Mouse (Mus musculus): ENCODE results near the gene Mtmr12. TPM values are rescaled to one million over a fixed set of nuclear protein-coding genes. Genes with fewer than 3 reads are reported as not detected.

Mtmr12 gene
- polyA plus RNA-seq, 1 experiment from 2014 or later = 8.1 TPM

GRCm38 (mm10) chr15:12229603-12230242, 24.9 kb downstream of the Mtmr12 start:
- H3K36me3 ChIP-seq (ENCODE audit: control insufficient read depth, insufficient read depth, low read length) = peaks cover 2% of the 10 kb centered on the region
- WGBS = 67% methylated on average over 10 of the region's 10 CpGs
- no peaks in the 10 kb centered on the region for H3K9me3 ChIP-seq (replicated peaks; ENCODE audit: control insufficient read depth, low read length, poor library complexity, severe bottlenecking)
- ATAC-seq = 0 out of 2 replicates have a peak, but pooled peaks have one; percentile 36
- no peak overlapping the region for H3K4me2 ChIP-seq (ENCODE audit: low read length)
- no peak overlapping the region for H3K4me3 ChIP-seq (ENCODE audit: low read depth, low read length)
- H3K4me1 ChIP-seq (ENCODE audit: control insufficient read depth, insufficient read depth, low read length) = peaks cover 11% of the 10 kb centered on the region
- H3K27ac ChIP-seq (ENCODE audit: low read length) = no peak overlapping the region; the same call in 1 of the 2 replicates
- H3K9ac ChIP-seq (ENCODE audit: low read depth, low read length) = no peak overlapping the region
- no peaks in the 10 kb centered on the region for H3K27me3 ChIP-seq (ENCODE audit: control insufficient read depth, insufficient read depth, low read depth, low read length)

- Histone ChIP-seq H3K9ac (ENCODE audit: low read depth, low read length) (no peak overlapping the region), H3K27ac (ENCODE audit: low read length) (no peak overlapping the region), H3K4me3 (ENCODE audit: low read depth, low read length) (no peak overlapping the region), H3K4me1 (ENCODE audit: control insufficient read depth, insufficient read depth, low read length) (peaks cover 11% of the 10 kb centered on the region), H3K36me3 (ENCODE audit: control insufficient read depth, insufficient read depth, low read length) (peaks cover 2% of the 10 kb centered on the region), H3K4me2 (ENCODE audit: low read length) (no peak overlapping the region), H3K27me3 (ENCODE audit: control insufficient read depth, insufficient read depth, low read depth, low read length) (no peaks in the 10 kb centered on the region), H3K9me3 (replicated peaks; ENCODE audit: control insufficient read depth, low read length, poor library complexity, severe bottlenecking) (no peaks in the 10 kb centered on the region)
- 60% methylated on average over 12 of the region's 12 CpGs for WGBS
- ATAC-seq = peak; percentile 65
Measured at GRCm38 (mm10) chr15:12230243-12230935, 25.6 kb downstream of the Mtmr12 start.

GRCm38 (mm10) chr15:12231462-12231861, 26.6 kb downstream of the Mtmr12 start:
- peaks cover 11% of the 10 kb centered on the region for H3K4me1 ChIP-seq (ENCODE audit: control insufficient read depth, insufficient read depth, low read length)
- no peak for ATAC-seq
- H3K36me3 ChIP-seq (ENCODE audit: control insufficient read depth, insufficient read depth, low read length) = peaks cover 2% of the 10 kb centered on the region
- H3K9me3 ChIP-seq (replicated peaks; ENCODE audit: control insufficient read depth, low read length, poor library complexity, severe bottlenecking) = no peaks in the 10 kb centered on the region
- no peak overlapping the region for H3K4me3 ChIP-seq (ENCODE audit: low read depth, low read length)
- no peak overlapping the region for H3K4me2 ChIP-seq (ENCODE audit: low read length)
- no peaks in the 10 kb centered on the region for H3K27me3 ChIP-seq (ENCODE audit: control insufficient read depth, insufficient read depth, low read depth, low read length)
- no peak overlapping the region for H3K9ac ChIP-seq (ENCODE audit: low read depth, low read length)
- 80% methylated on average over 6 of the region's 6 CpGs for WGBS
- H3K27ac ChIP-seq (ENCODE audit: low read length) = no peak overlapping the region

GRCm38 (mm10) chr15:12232429-12232828, 27.6 kb downstream of the Mtmr12 start:
- WGBS = 86% methylated on average over 11 of the region's 11 CpGs
- Histone ChIP-seq H3K9ac (ENCODE audit: low read depth, low read length) (no peak overlapping the region), H3K9me3 (replicated peaks; ENCODE audit: control insufficient read depth, low read length, poor library complexity, severe bottlenecking) (no peaks in the 10 kb centered on the region), H3K36me3 (ENCODE audit: control insufficient read depth, insufficient read depth, low read length) (peaks cover 4% of the 10 kb centered on the region), H3K27me3 (ENCODE audit: control insufficient read depth, insufficient read depth, low read depth, low read length) (no peaks in the 10 kb centered on the region), H3K27ac (ENCODE audit: low read length) (no peak overlapping the region), H3K4me3 (ENCODE audit: low read depth, low read length) (no peak overlapping the region), H3K4me1 (ENCODE audit: control insufficient read depth, insufficient read depth, low read length) (peaks cover 11% of the 10 kb centered on the region), H3K4me2 (ENCODE audit: low read length) (no peak overlapping the region)
- ATAC-seq = no peak

- no peak overlapping the region for H3K9ac ChIP-seq (ENCODE audit: low read depth, low read length)
- H3K4me2 ChIP-seq (ENCODE audit: low read length) = no peak overlapping the region
- ATAC-seq = no peak
- no peak overlapping the region for H3K4me3 ChIP-seq (ENCODE audit: low read depth, low read length)
- peaks cover 7% of the 10 kb centered on the region for H3K36me3 ChIP-seq (ENCODE audit: control insufficient read depth, insufficient read depth, low read length)
- H3K27me3 ChIP-seq (ENCODE audit: control insufficient read depth, insufficient read depth, low read depth, low read length) = no peaks in the 10 kb centered on the region
- 87% methylated on average over 4 of the region's 4 CpGs for WGBS
- peaks cover 11% of the 10 kb centered on the region for H3K4me1 ChIP-seq (ENCODE audit: control insufficient read depth, insufficient read depth, low read length)
- H3K27ac ChIP-seq (ENCODE audit: low read length) = no peak overlapping the region
- H3K9me3 ChIP-seq (replicated peaks; ENCODE audit: control insufficient read depth, low read length, poor library complexity, severe bottlenecking) = no peaks in the 10 kb centered on the region
Measured at GRCm38 (mm10) chr15:12233021-12233420, 28.2 kb downstream of the Mtmr12 start.

- no peaks in the 10 kb centered on the region for H3K9me3 ChIP-seq (replicated peaks; ENCODE audit: control insufficient read depth, low read length, poor library complexity, severe bottlenecking)
- WGBS = 29% methylated on average over 1 of the region's 1 CpGs
- H3K4me2 ChIP-seq (ENCODE audit: low read length) = no peak overlapping the region
- no peak overlapping the region for H3K4me3 ChIP-seq (ENCODE audit: low read depth, low read length)
- H3K4me1 ChIP-seq (ENCODE audit: control insufficient read depth, insufficient read depth, low read length) = peaks cover under 1% of the 10 kb centered on the region; the same call in 1 of the 2 replicates
- no peak overlapping the region for H3K9ac ChIP-seq (ENCODE audit: low read depth, low read length)
- no peaks in the 10 kb centered on the region for H3K27me3 ChIP-seq (ENCODE audit: control insufficient read depth, insufficient read depth, low read depth, low read length)
- no peak overlapping the region for H3K27ac ChIP-seq (ENCODE audit: low read length)
- no peak for ATAC-seq
- H3K36me3 ChIP-seq (ENCODE audit: control insufficient read depth, insufficient read depth, low read length) = peaks cover 13% of the 10 kb centered on the region
Measured at GRCm38 (mm10) chr15:12235559-12235958, 30.7 kb downstream of the Mtmr12 start.

- ATAC-seq = no peak
- peaks cover 13% of the 10 kb centered on the region for H3K36me3 ChIP-seq (ENCODE audit: control insufficient read depth, insufficient read depth, low read length)
- no peaks in the 10 kb centered on the region for H3K27me3 ChIP-seq (ENCODE audit: control insufficient read depth, insufficient read depth, low read depth, low read length)
Measured at GRCm38 (mm10) chr15:12235983-12236382, 31.2 kb downstream of the Mtmr12 start.

GRCm38 (mm10) chr15:12236961-12237360, 32.1 kb downstream of the Mtmr12 start:
- Histone ChIP-seq H3K9me3 (replicated peaks; ENCODE audit: control insufficient read depth, low read length, poor library complexity, severe bottlenecking) (no peaks in the 10 kb centered on the region), H3K4me1 (ENCODE audit: control insufficient read depth, insufficient read depth, low read length) (no peaks in the 10 kb centered on the region), H3K4me2 (ENCODE audit: low read length) (no peak overlapping the region), H3K9ac (ENCODE audit: low read depth, low read length) (no peak overlapping the region), H3K4me3 (ENCODE audit: low read depth, low read length) (no peak overlapping the region), H3K27ac (ENCODE audit: low read length) (no peak overlapping the region), H3K36me3 (ENCODE audit: control insufficient read depth, insufficient read depth, low read length) (peaks cover 10% of the 10 kb centered on the region), H3K27me3 (ENCODE audit: control insufficient read depth, insufficient read depth, low read depth, low read length) (no peaks in the 10 kb centered on the region)
- WGBS = 86% methylated on average over 2 of the region's 2 CpGs
- ATAC-seq = no peak

More at GRCm38 (mm10) chr15:12235983-12236382, 31.2 kb downstream of the Mtmr12 start:
- Histone ChIP-seq H3K27ac (ENCODE audit: low read length) (no peak overlapping the region), H3K4me2 (ENCODE audit: low read length) (no peak overlapping the region), H3K4me1 (ENCODE audit: control insufficient read depth, insufficient read depth, low read length) (no peaks in the 10 kb centered on the region), H3K4me3 (ENCODE audit: low read depth, low read length) (no peak overlapping the region), H3K9me3 (replicated peaks; ENCODE audit: control insufficient read depth, low read length, poor library complexity, severe bottlenecking) (no peaks in the 10 kb centered on the region), H3K9ac (ENCODE audit: low read depth, low read length) (no peak overlapping the region)
- 67% methylated on average over 4 of the region's 4 CpGs for WGBS

GRCm38 (mm10) chr15:12237539-12237938, 32.7 kb downstream of the Mtmr12 start:
- Histone ChIP-seq H3K27ac (ENCODE audit: low read length) (no peak overlapping the region), H3K27me3 (ENCODE audit: control insufficient read depth, insufficient read depth, low read depth, low read length) (no peaks in the 10 kb centered on the region), H3K9ac (ENCODE audit: low read depth, low read length) (no peak overlapping the region), H3K4me2 (ENCODE audit: low read length) (no peak overlapping the region), H3K36me3 (ENCODE audit: control insufficient read depth, insufficient read depth, low read length) (peaks cover 10% of the 10 kb centered on the region), H3K9me3 (replicated peaks; ENCODE audit: control insufficient read depth, low read length, poor library complexity, severe bottlenecking) (no peaks in the 10 kb centered on the region), H3K4me1 (ENCODE audit: control insufficient read depth, insufficient read depth, low read length) (no peaks in the 10 kb centered on the region), H3K4me3 (ENCODE audit: low read depth, low read length) (no peak overlapping the region)
- 88% methylated on average over 4 of the region's 4 CpGs for WGBS
- ATAC-seq = no peak

Data from midbrain, embryonic 16.5 days (tissue).